Mouse (Mus musculus) embryonic facial prominence, embryonic 15.5 days (tissue): Measurements from ENCODE around the gene Pnkp. TPM values are rescaled to one million over a fixed set of nuclear protein-coding genes. Genes with fewer than 3 reads are reported as not detected.
A peak's percentile ranks its signal among the peaks of the same experiment; 100 is the strongest.

Experiments used
- ATAC-seq: fragments of 200-750 bp; cut with Nextera tagmentation; 2 replicates; pipeline ENCODE4 v1.8.0; 2017; ENCODE audit warnings: low read depth, moderate TSS enrichment; ENCODE audit not compliant: insufficient number of reproducible peaks, low FRiP score, low TSS enrichment
- H3K27ac ChIP-seq: fragments of 300-500 bp; sonication (generic); replicated peaks from 2 replicates; pipeline ENCODE4 v1.5.1; 2015; ENCODE audit warnings: mild to moderate bottlenecking, inconsistent platforms
- H3K27me3 ChIP-seq: fragments of 300-500 bp; sonication (generic); 2 replicates; pipeline ENCODE4 v1.6.1; 2015; ENCODE audit warnings: inconsistent platforms
- H3K36me3 ChIP-seq: fragments of 300-500 bp; sonication (generic); 2 replicates; pipeline ENCODE4 v1.6.1; 2015; ENCODE audit warnings: mild to moderate bottlenecking, inconsistent platforms
- H3K4me1 ChIP-seq: fragments of 300-500 bp; sonication (generic); 2 replicates; pipeline ENCODE4 v1.6.1; 2015; ENCODE audit warnings: inconsistent platforms
- H3K4me2 ChIP-seq: fragments of 300-500 bp; sonication (generic); replicated peaks from 2 replicates; pipeline ENCODE4 v1.6.1; 2015; ENCODE audit warnings: mild to moderate bottlenecking, inconsistent platforms
- H3K4me3 ChIP-seq: fragments of 300-500 bp; sonication (generic); replicated peaks from 2 replicates; pipeline ENCODE4 v1.5.1; 2015; ENCODE audit warnings: mild to moderate bottlenecking, inconsistent platforms
- H3K9ac ChIP-seq: fragments of 300-500 bp; sonication (generic); 2 replicates; pipeline ENCODE4 v1.6.1; 2015; ENCODE audit warnings: inconsistent platforms
- H3K9me3 ChIP-seq: fragments of 300-500 bp; sonication (generic); replicated peaks from 2 replicates; pipeline ENCODE4 v1.6.1; 2016; ENCODE audit warnings: inconsistent platforms
- WGBS: fragments of 180-500 bp; shearing (Covaris S2); methylation state at CpG from one replicate; pipeline ENCODE4 v1.1.7; 2015; 5-methylcytosine and 5-hydroxymethylcytosine counted together
- polyA plus RNA-seq: library from polyadenylated mRNA; unstranded; fragments of >200 nt; fragmentation: Nextera tagmentation; extraction: Ambion mirVana; gene quantifications from 2 replicates; pipeline ENCODE4 v1.2.1, GENCODE M21; 2015

Gene Pnkp
- polyA plus RNA-seq: 30.4 and 37.3 TPM in 2 replicates

DNA sequence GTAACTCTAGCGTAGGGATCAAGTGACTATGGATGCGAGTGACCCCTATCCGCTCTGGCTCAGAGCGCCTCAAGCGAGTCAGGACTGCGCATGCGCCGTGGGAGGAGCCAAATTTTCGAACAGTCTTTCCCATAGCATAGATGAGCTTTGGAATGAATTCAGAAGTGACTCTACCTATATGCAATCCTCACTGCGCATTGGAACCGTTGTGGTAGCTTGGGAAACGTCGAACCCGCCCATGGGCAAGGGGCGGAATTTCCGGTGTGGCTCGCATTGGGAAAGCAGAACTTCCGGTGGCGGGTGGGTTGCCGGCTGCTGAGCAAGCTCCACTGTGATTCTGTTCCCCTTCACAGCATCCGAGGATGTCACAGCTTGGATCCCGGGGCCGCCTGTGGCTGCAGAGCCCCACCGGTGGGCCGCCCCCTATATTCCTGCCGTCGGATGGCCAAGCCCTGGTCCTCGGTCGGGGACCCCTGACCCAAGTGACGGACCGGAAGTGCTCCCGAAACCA, at the start of gene Pnkp:
Gene Pnkp (plus strand): TSS at position 98 of the 511 bp plus-strand sequence.
- ATAC-seq: peak; percentile 61
- Histone ChIP-seq H3K36me3 (peaks cover 21% of the 10 kb centered on the region), H3K4me3 (peak within 1 kb of the TSS; percentile 72), H3K9me3 (no peaks in the 10 kb centered on the region), H3K27ac (peak within 1 kb of the TSS; percentile 92), H3K9ac (peak within 1 kb of the TSS; percentile 76), H3K4me2 (peak within 1 kb of the TSS; percentile 93), H3K4me1 (peaks cover 76% of the 10 kb centered on the region), H3K27me3 (no peaks in the 10 kb centered on the region)
- under 1% methylated on average over 32 of the region's 32 CpGs for WGBS

DNA sequence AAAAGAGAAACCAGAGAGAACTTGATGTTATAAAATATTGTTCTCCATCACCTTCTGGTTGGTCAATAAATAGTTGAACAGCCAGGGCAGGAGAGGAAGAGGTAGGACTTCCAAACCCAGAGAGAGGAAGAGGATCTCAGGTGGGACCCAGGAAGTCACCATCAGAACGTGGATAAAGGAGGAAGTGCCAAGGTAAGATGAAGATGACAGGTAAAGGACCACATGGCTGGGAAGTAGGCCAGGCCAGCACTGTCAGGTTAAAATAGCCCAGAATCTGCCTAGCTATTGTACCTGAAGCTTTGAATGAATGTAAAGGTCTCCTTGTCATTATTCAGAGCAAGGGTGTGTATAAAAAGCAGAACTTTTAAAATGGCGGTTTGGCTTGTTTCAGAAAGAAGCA, 48.0 kb upstream of the Pnkp start:
- no peak overlapping the region for H3K4me2 ChIP-seq
- no peak for ATAC-seq
- no peak overlapping the region for H3K9ac ChIP-seq
- WGBS: 74% methylated on average over 2 of the region's 2 CpGs
- H3K4me1 ChIP-seq: no peaks in the 10 kb centered on the region
- no peaks in the 10 kb centered on the region for H3K9me3 ChIP-seq
- H3K36me3 ChIP-seq: peaks cover 24% of the 10 kb centered on the region
- no peak overlapping the region for H3K4me3 ChIP-seq
- no peak overlapping the region for H3K27ac ChIP-seq
- no peaks in the 10 kb centered on the region for H3K27me3 ChIP-seq

DNA sequence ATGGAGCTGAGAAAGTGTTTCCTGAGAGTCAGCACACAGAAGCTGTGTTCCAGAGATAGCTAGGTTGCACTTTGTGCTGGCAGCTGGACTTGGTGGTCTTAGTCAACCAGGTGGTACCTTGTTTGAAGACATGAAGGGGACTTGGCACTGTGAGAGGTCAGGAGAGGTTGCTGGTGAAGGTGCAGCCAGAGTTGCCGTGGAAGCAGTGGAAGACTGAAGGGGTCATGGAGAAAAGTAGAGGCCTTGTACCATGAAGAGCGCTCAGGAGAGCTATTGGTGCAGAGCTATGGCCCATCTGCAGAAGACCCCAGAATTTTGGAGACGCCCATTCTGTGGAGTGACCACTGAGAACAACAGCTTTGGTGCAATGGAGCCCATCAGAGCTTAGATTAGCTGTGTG, 47.5 kb upstream of the Pnkp start:
- no peaks in the 10 kb centered on the region for H3K27me3 ChIP-seq
- ATAC-seq: no peak
- H3K9me3 ChIP-seq: no peaks in the 10 kb centered on the region
- H3K27ac ChIP-seq: no peak overlapping the region
- 0 out of 2 replicates have a peak, but pooled peaks cover under 1% of the 10 kb centered on the region for H3K4me1 ChIP-seq
- peaks cover 27% of the 10 kb centered on the region for H3K36me3 ChIP-seq
- whole genome bisulfite sequencing: 92% methylated on average over 3 of the region's 3 CpGs
- no peak overlapping the region for H3K9ac ChIP-seq
- no peak overlapping the region for H3K4me3 ChIP-seq
- no peak overlapping the region for H3K4me2 ChIP-seq

DNA sequence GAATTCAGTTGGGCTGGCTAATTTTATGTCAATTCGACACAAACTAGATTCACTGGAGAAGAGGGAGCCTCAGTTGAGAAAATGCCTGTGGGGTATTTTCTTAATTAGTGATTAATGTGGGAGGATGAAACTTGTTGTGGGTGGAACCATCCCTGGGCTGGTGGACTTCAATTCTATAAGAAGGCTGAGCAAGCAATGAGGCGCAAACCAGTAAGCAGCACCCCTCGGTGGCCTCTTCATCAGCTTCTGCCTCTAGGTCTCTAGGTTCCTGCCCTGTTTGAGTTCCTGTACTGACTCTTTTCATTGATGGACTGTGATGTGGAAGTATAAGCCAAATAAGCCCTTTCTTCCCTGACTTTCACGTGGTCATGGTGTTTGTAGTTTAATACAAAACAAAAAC, 46.6 kb upstream of the Pnkp start:
- Histone ChIP-seq H3K4me3 (no peak overlapping the region), H3K4me2 (no peak overlapping the region), H3K9ac (no peak overlapping the region), H3K27me3 (no peaks in the 10 kb centered on the region), H3K4me1 (peaks cover 9% of the 10 kb centered on the region; the same call in 1 of the 2 replicates), H3K36me3 (peaks cover 27% of the 10 kb centered on the region), H3K27ac (no peak overlapping the region), H3K9me3 (no peaks in the 10 kb centered on the region)
- no peak for ATAC-seq
- WGBS: 74% methylated on average over 4 of the region's 4 CpGs

DNA sequence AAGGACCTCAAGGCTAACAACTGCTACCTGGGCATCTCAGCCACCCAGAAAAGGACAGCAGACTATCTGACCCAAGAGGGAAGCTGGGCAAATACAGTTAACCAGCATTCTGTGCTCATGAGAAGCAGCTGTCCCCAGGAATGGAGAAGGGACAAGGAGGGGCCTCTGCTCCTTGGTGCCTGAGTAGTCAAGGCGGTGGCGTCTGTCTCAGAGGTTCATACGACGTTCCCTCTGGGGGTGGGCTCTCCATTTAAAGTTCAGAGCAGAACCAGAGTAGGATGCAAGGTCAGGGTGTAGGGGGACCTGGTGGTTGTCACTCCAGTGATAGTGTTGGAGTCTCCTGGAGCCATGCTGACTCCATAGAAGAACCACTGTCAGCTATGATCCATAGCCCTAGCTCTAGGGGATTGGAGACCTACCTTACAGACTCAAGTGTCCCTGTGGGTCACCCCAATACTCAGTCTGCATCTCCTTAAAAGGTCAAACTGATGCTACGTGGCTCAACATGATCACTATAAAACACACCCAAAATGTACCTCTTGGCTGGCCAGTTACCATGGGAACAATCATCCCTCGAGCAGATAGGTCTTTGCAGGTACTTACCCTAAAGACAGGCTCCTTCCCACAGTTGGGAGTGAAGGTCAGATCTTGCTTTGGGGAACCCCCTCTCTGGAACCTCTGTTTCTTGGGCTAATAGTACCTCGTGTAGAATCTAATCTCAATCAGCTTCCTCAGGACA, 46.0 kb upstream of the Pnkp start:
- Histone ChIP-seq H3K4me3 (no peak overlapping the region), H3K9ac (no peak overlapping the region), H3K27me3 (no peaks in the 10 kb centered on the region), H3K9me3 (no peaks in the 10 kb centered on the region), H3K4me2 (no peak overlapping the region), H3K27ac (no peak overlapping the region), H3K36me3 (peaks cover 27% of the 10 kb centered on the region), H3K4me1 (peaks cover 10% of the 10 kb centered on the region; the same call in 1 of the 2 replicates)
- no peak for ATAC-seq
- 84% methylated on average over 7 of the region's 7 CpGs for WGBS

DNA sequence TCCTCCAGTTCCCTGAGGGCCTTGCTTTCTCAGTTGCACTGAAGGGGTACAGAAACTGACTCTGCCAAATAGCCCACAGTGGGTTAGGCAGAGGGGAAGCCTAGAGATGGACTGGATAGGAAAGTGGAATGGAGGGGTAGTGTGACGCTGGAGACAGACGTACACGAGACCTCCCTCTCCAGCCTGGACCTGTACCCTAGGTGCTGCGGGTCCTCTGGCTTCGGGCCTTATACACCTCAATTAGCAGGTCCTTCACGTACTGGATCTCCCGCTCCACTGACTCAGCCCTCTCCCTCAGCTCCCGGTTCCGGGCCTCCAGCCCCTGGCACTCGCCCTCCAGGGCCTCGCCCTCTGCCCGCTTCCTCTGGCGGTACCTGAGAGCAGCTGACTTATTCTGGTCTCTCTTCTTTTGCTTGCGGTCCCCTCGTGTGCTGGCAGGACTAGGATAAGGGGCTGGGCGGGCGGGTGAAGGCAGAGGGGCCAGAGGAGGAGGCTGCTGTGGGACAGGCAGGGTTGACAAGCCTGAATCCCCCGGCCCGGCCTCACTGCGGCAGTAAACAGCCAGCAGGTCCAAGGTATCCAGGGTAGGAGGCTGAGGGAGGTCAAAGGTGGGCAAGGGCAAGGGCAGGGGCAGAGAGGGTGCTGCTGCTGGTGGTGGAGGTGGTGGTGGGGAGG, 44.2 kb upstream of the Pnkp start:
- WGBS: 91% methylated on average over 18 of the region's 20 CpGs

DNA sequence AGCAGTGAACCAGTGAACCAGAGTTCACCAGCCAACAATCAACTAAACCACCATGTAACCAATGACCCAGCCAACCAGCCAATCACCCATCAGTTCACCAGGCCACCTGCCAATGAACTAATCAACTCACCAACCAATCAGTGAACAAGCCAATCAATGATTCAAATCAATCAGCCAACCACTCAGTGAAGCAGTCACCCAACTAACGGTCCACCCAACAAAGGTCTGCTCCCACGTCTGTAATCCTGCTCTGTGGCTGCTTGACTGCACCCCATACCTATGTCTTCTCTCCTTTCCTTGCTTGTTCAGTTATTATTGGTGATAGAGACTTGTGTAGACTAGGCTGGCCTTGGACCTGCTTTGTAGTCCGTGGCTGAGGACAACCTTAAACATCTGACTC, 43.0 kb upstream of the Pnkp start:
- WGBS: 91% methylated on average over 3 of the region's 3 CpGs
- Histone ChIP-seq H3K9ac (no peak overlapping the region), H3K4me2 (no peak overlapping the region), H3K36me3 (peaks cover 27% of the 10 kb centered on the region), H3K27me3 (no peaks in the 10 kb centered on the region), H3K4me1 (peaks cover 29% of the 10 kb centered on the region), H3K4me3 (no peak overlapping the region), H3K9me3 (no peaks in the 10 kb centered on the region), H3K27ac (no peak overlapping the region)
- no peak for ATAC-seq

More for the DNA sequence above, 44.2 kb upstream of the Pnkp start:
- Histone ChIP-seq H3K36me3 (peaks cover 27% of the 10 kb centered on the region), H3K27ac (no peak overlapping the region), H3K4me1 (peaks cover 17% of the 10 kb centered on the region), H3K9me3 (no peaks in the 10 kb centered on the region), H3K4me3 (no peak overlapping the region), H3K27me3 (no peaks in the 10 kb centered on the region), H3K9ac (no peak overlapping the region), H3K4me2 (no peak overlapping the region)
- no peak for ATAC-seq

DNA sequence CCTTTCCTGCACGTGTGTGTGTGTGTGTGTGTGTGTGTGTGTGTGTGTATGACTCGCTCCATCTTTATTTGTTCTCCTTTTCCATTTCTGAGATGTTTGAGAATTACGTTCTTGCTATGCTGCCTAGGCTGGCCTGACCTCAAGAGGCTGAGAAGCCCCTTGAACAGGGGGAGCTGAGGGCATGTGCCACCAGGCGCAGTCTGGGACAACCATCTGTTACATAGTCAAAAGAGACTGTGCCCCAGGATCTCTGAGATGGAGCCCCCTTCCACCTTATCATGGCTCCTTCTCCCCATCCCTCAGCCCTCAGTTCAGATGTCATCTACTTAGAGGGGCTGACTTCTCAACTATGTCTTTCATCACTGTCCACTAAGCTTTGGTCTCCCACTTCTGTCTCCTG, 42.5 kb upstream of the Pnkp start:
- Histone ChIP-seq H3K4me1 (peaks cover 34% of the 10 kb centered on the region), H3K4me2 (peak overlapping the region; percentile 71; the same call in 1 of the 2 replicates), H3K27me3 (no peaks in the 10 kb centered on the region), H3K4me3 (no peak overlapping the region), H3K9me3 (no peaks in the 10 kb centered on the region), H3K36me3 (peaks cover 27% of the 10 kb centered on the region), H3K9ac (no peak overlapping the region), H3K27ac (no peak overlapping the region)
- no peak for ATAC-seq
- WGBS: 93% methylated on average over 4 of the region's 4 CpGs

DNA sequence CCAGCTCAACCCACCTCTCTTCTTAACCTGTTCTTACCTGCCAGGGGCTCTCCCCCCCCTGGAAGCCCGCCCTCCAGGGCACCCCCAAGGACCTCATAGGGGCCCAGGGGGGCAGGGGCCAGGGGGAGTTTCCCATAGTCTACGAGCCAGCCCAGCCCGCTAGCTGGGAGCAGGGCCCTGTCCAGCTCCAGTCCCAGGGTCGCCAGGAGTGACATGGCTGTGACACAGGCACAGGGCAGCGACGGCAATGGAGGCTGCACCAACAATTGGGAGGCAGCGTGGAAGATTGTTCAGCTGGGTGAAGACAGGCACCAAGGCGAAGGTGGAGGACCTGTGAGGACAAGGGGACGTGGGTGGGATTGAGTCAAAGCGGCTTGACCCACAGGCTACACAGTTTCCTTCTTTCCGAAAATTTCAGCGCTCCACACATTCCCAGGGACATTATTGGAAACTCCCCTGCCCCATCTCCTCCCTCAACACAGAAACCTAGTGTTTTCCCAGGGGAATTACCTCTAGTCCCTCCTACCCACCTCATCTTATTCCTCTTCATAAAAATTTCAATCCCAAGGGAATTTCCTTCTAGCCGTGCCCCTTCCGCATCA, 41.9 kb upstream of the Pnkp start:
- H3K27me3 ChIP-seq: no peaks in the 10 kb centered on the region
- ATAC-seq: no peak
- peaks cover 40% of the 10 kb centered on the region for H3K4me1 ChIP-seq
- no peaks in the 10 kb centered on the region for H3K9me3 ChIP-seq
- peaks cover 27% of the 10 kb centered on the region for H3K36me3 ChIP-seq
- peak overlapping the region; percentile 71 for H3K4me2 ChIP-seq
- H3K9ac ChIP-seq: peak overlapping the region; percentile 23
- H3K4me3 ChIP-seq: peak overlapping the region; percentile 87
- H3K27ac ChIP-seq: peak overlapping the region; percentile 99
- WGBS: 30% methylated on average over 14 of the region's 14 CpGs

DNA sequence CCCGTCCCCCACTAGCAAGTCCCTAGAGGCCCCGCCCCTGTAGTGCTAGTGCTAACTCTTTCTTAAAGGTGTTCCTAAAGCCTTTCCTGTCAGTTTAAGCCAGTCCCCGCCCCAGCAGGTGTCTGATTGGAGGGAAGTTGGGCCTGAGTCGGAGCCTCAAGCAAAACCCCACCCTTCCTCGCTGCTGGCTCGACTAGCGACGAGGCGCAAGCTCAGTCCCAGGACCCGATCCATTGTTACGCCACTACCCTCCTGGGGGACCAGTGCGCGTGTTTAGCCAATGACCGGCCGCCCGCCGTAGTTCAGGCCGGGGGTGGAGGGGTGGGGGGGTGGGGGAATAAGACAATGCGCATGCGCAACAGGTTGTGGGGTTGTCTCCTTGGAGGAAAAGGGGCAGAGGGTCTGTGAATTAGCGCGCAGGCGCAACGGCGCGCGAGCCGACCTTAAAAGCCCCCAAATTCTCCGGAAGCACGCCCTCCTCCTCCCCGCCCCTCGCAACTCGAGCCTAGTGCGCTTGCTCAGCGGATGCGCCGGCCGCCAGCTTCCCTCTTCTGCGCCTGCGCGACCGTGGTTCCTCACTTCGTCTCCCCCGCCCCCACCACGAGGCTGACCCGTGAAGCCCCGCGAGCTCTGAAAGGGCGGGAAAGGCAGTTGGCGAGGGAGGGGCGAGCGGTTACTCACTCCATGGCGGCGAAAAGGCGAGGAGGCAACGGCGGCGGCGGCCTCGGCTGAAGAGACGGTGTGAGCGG, 41.0 kb upstream of the Pnkp start, which contains the start of the genes Nup62 and Il4i1:
Gene Nup62 (plus strand): TSS at position 368 of the 749 bp plus-strand sequence.
Gene Il4i1 (plus strand): TSS at position 667 of the 749 bp plus-strand sequence.
- Histone ChIP-seq H3K27ac (peak within 1 kb of the TSS; percentile 99), H3K36me3 (peaks cover 24% of the 10 kb centered on the region), H3K4me3 (peak within 1 kb of the TSS; percentile 87), H3K9me3 (no peaks in the 10 kb centered on the region), H3K27me3 (no peaks in the 10 kb centered on the region), H3K4me2 (peak within 1 kb of the TSS; percentile 71), H3K9ac (peak within 1 kb of the TSS; percentile 86), H3K4me1 (peaks cover 47% of the 10 kb centered on the region)
- peak; percentile 93 for ATAC-seq
- WGBS: under 1% methylated on average over 62 of the region's 62 CpGs
